Mouse (Mus musculus) hindbrain, embryonic 11.5 days (tissue): ENCODE measurements around the gene 1700123O20Rik. TPM values are rescaled to one million over a fixed set of nuclear protein-coding genes. Genes with fewer than 3 reads are reported as not detected.

Source experiments
- ATAC-seq: fragments of 200-750 bp; cut with Nextera tagmentation; 2 replicates; pipeline ENCODE4 v1.8.0; 2017; ENCODE audit warnings: mild to moderate bottlenecking, moderate TSS enrichment, moderate library complexity; ENCODE audit not compliant: low FRiP score
- DNase-seq: peaks from one replicate; pipeline ENCODE4 v3.0.0-alpha.2; 2015; ENCODE audit warnings: low spot score
- H3K27ac ChIP-seq: fragments of 300-500 bp; sonication (generic); 2 replicates; pipeline ENCODE4 v1.5.1; 2014; ENCODE audit warnings: mild to moderate bottlenecking, low read depth, low read length
- H3K27me3 ChIP-seq: fragments of 300-500 bp; sonication (generic); 2 replicates; pipeline ENCODE4 v1.6.1; 2014; ENCODE audit warnings: mild to moderate bottlenecking, low read length, moderate library complexity, mixed read lengths; ENCODE audit not compliant: control insufficient read depth, insufficient read depth
- H3K36me3 ChIP-seq: fragments of 300-500 bp; sonication (generic); 2 replicates; pipeline ENCODE4 v1.6.1; 2014; ENCODE audit warnings: mild to moderate bottlenecking, low read length, moderate library complexity, mixed read lengths; ENCODE audit not compliant: control insufficient read depth, insufficient read depth
- H3K4me1 ChIP-seq: fragments of 300-500 bp; sonication (generic); replicated peaks from 2 replicates; pipeline ENCODE4 v1.6.1; 2014; ENCODE audit warnings: low read length, mixed read lengths; ENCODE audit not compliant: control insufficient read depth, insufficient read depth
- H3K4me2 ChIP-seq: fragments of 300-500 bp; sonication (generic); replicated peaks from 2 replicates; pipeline ENCODE4 v1.6.1; 2014; ENCODE audit warnings: mild to moderate bottlenecking, low read depth, low read length
- H3K4me3 ChIP-seq: fragments of 300-500 bp; sonication (generic); 2 replicates; pipeline ENCODE4 v1.5.1; 2014; ENCODE audit warnings: low read depth, low read length
- H3K9ac ChIP-seq: fragments of 300-500 bp; sonication (generic); 2 replicates; pipeline ENCODE4 v1.6.1; 2014; ENCODE audit warnings: low read depth, low read length
- H3K9me3 ChIP-seq: fragments of 300-500 bp; sonication (generic); 2 replicates; pipeline ENCODE4 v1.6.1; 2016; ENCODE audit warnings: low read length; ENCODE audit not compliant: control insufficient read depth
- WGBS: fragments of 180-500 bp; shearing (Covaris S2); extraction: QIAGEN DNeasy Blood & Tissue Kit; methylation state at CpG from one replicate; pipeline ENCODE4 v1.1.7; 2014; 5-methylcytosine and 5-hydroxymethylcytosine counted together
- polyA plus RNA-seq: library from polyadenylated mRNA; unstranded; fragments of >200 nt; fragmentation: Nextera tagmentation; extraction: Ambion mirVana; gene quantifications from 2 replicates; pipeline ENCODE4 v1.2.1, GENCODE M21; 2014

The 1700123O20Rik gene
- polyA plus RNA-seq, 1 experiment from 2014 or later = 108 TPM

DNA sequence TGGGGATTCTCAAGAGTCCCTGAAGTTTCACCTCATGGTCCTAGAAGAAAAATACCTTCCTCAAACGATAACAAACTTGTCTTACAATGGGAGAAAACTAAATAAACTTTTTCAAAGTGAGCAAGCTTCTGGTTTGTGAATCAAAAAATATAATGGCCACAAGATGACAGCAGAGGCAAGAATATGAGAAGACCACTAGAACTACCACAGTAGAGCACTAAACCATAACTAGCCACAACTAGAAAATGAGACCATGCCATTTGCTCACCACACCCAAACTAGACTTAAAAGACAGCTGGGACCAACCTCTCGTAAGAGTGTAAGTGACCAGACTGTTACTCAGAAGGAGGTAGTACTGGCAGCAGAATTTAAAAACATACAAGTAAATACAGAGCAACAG, 26.0 kb upstream of the 1700123O20Rik start:
- DNase-seq = no peak
- Histone ChIP-seq H3K9ac (no peak overlapping the region), H3K27ac (no peak overlapping the region), H3K9me3 (no peaks in the 10 kb centered on the region), H3K36me3 (peaks cover 26% of the 10 kb centered on the region), H3K4me1 (no peaks in the 10 kb centered on the region), H3K4me2 (no peak overlapping the region), H3K27me3 (no peaks in the 10 kb centered on the region), H3K4me3 (no peak overlapping the region)
- WGBS = 94% methylated on average over 2 of the region's 2 CpGs
- ATAC-seq = no peak

- whole genome bisulfite sequencing = 88% methylated on average over 10 of the region's 10 CpGs
- DNase-seq (no peak), ATAC-seq (no peak)
- no peaks in the 10 kb centered on the region for H3K4me1 ChIP-seq
- no peak overlapping the region for H3K9ac ChIP-seq
- H3K9me3 ChIP-seq = no peaks in the 10 kb centered on the region
- no peak overlapping the region for H3K4me3 ChIP-seq
- no peak overlapping the region for H3K4me2 ChIP-seq
- peaks cover 26% of the 10 kb centered on the region for H3K36me3 ChIP-seq
- H3K27ac ChIP-seq = no peak overlapping the region
- no peaks in the 10 kb centered on the region for H3K27me3 ChIP-seq
Measured at GRCm38 (mm10) chr14:54664477-54665222, 21.4 kb upstream of the 1700123O20Rik start.

DNA sequence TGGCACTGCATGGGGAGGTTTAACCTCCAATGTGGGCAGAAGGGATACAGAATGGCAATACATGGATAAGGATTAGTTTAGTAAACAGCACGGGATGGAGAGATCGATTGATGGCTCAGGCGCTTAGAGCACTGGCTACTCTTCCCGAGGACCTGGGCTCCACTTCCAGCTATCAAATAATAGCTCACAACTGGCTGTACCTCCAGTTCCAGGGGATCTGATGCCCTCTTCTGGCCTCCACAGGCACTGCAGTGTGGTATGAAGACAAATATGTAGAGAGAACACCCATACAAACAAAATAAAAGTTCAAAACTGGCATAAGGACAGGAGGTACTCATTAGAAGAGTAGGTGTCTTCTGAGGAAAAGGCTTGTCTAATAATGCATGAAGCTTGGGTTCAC, 16.6 kb upstream of the 1700123O20Rik start:
- Histone ChIP-seq H3K36me3 (peaks cover 9% of the 10 kb centered on the region; the same call in 1 of the 2 replicates), H3K9ac (no peak overlapping the region), H3K27me3 (no peaks in the 10 kb centered on the region), H3K4me3 (no peak overlapping the region), H3K4me2 (no peak overlapping the region), H3K9me3 (no peaks in the 10 kb centered on the region), H3K27ac (no peak overlapping the region), H3K4me1 (no peaks in the 10 kb centered on the region)
- 90% methylated on average over 4 of the region's 4 CpGs for WGBS
- DNase-seq (peak; percentile 59), ATAC-seq (no peak)

- Histone ChIP-seq H3K36me3 (0 out of 2 replicates have a peak, but pooled peaks cover 2% of the 10 kb centered on the region), H3K9me3 (no peaks in the 10 kb centered on the region), H3K27me3 (no peaks in the 10 kb centered on the region), H3K4me2 (no peak overlapping the region), H3K9ac (no peak overlapping the region), H3K4me3 (no peak overlapping the region), H3K27ac (no peak overlapping the region), H3K4me1 (no peaks in the 10 kb centered on the region)
- DNase-seq = no peak
- 87% methylated on average over 2 of the region's 2 CpGs for WGBS
- ATAC-seq = no peak
Measured at GRCm38 (mm10) chr14:54674317-54674716, 11.7 kb upstream of the 1700123O20Rik start.

DNA sequence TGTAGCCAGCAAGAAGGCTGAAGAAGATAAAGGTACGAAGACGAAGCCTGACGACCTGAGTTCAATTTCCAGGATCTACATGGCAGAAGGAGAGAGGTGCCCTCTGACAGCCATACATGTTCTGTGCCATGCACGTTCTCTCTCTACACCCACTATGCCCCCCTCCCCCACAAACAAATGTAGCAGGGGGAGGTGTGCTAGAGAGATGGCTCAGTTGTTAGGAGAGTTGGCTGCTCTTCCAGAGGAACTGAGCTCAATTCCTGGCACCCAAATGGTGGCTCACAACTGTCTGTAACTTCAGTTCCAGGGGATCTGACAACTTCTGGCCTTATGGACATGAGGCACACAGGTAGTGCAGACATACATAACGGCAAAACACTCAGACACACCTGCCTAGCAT, 9.7 kb upstream of the 1700123O20Rik start:
- DNase-seq (no peak), ATAC-seq (no peak)
- Histone ChIP-seq H3K4me2 (no peak overlapping the region), H3K4me1 (no peaks in the 10 kb centered on the region), H3K27me3 (no peaks in the 10 kb centered on the region), H3K36me3 (0 out of 2 replicates have a peak, but pooled peaks cover 2% of the 10 kb centered on the region), H3K9ac (no peak overlapping the region), H3K27ac (no peak overlapping the region), H3K9me3 (no peaks in the 10 kb centered on the region), H3K4me3 (no peak overlapping the region)
- 96% methylated on average over 5 of the region's 5 CpGs for WGBS

- DNase-seq = no peak
- no peak overlapping the region for H3K9ac ChIP-seq
- H3K27ac ChIP-seq = no peak overlapping the region
- no peak overlapping the region for H3K4me3 ChIP-seq
- H3K4me2 ChIP-seq = no peak overlapping the region
- no peaks in the 10 kb centered on the region for H3K36me3 ChIP-seq
- H3K27me3 ChIP-seq = no peaks in the 10 kb centered on the region
- H3K9me3 ChIP-seq = no peaks in the 10 kb centered on the region
- ATAC-seq = no peak
- WGBS = 86% methylated on average over 16 of the region's 16 CpGs
- H3K4me1 ChIP-seq = no peaks in the 10 kb centered on the region
Measured at GRCm38 (mm10) chr14:54678657-54679304, 7.2 kb upstream of the 1700123O20Rik start.

- Histone ChIP-seq H3K9ac (no peak overlapping the region), H3K27ac (no peak overlapping the region), H3K4me2 (no peak overlapping the region), H3K36me3 (no peaks in the 10 kb centered on the region), H3K4me3 (no peak overlapping the region), H3K4me1 (no peaks in the 10 kb centered on the region), H3K27me3 (no peaks in the 10 kb centered on the region), H3K9me3 (no peaks in the 10 kb centered on the region)
- WGBS = 96% methylated on average over 3 of the region's 3 CpGs
- no peak for ATAC-seq
- no peak for DNase-seq
Measured at GRCm38 (mm10) chr14:54682396-54682795, 3.6 kb upstream of the 1700123O20Rik start.

DNA sequence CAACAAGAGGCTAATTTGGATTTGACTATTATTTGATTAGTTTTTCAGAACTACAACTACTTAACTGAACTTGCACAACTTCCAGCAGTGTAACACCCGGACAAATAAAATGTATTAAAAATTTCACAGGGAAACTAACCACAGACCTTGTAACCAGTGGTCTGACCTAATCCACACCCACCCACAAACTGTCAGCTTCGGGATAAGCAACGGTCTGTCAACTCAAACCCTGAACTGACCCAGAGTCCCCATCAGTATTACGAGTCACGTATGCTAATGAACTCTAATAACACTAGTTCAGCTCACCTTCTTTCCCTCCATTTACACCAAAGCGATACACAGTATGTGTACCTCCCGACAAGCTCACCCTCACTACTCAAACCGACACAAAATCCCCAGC, 545 bp upstream of the 1700123O20Rik start:
- DNase-seq = no peak
- Histone ChIP-seq H3K4me2 (peak overlapping the region; percentile 64), H3K36me3 (0 out of 2 replicates have a peak, but pooled peaks cover 1% of the 10 kb centered on the region), H3K9me3 (no peaks in the 10 kb centered on the region), H3K27ac (no peak overlapping the region), H3K9ac (peak overlapping the region; percentile 94), H3K27me3 (no peaks in the 10 kb centered on the region), H3K4me1 (no peaks in the 10 kb centered on the region; the same call in 1 of the 2 replicates), H3K4me3 (peak overlapping the region; percentile 84)
- 13% methylated on average over 8 of the region's 8 CpGs for WGBS
- ATAC-seq = 0 out of 2 replicates have a peak, but pooled peaks have one; percentile 4
